Mouse (Mus musculus): Measurements from ENCODE around the gene Tcf25. TPM values are rescaled to one million over a fixed set of nuclear protein-coding genes. Genes with fewer than 3 reads are reported as not detected.
"Not testable (repeated sequence)": the region's sequence is repeated elsewhere in the genome, so short reads cannot be mapped to it uniquely, and the experiment has no call there.

The Tcf25 gene
- polyA plus RNA-seq, 1 experiment from 2014 or later = 380 TPM

DNA sequence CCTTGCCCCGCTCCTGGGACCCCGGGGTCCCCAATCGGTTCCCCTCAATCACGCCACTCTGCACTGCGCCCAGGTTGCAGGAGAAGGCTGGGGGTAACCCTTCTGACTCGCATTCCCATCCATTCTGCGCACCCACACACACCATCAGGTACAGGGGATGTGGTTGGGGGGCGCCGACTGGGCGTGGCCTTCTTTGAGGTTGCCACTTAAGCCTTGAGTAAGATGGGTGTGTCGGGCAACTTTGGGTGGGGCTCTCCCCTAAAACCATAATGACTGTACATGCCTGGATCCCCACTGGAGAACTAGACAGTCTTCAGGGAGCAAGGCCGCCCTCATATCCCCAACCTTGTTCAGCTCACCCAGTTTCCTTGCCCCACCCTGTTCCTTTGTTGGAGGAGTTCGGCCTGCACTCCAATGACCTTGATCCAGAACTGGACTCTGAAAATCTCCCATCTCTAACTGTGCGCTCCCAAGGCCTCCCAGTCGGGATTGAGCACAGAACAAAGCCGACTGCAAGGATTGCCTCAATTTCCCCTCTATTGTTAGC is 38.3 kb downstream of the Tcf25 start:
- H3K4me2 ChIP-seq (replicated peaks) = peak overlapping the region; percentile 92
- H3K27me3 ChIP-seq (ENCODE audit: control insufficient read depth, insufficient read depth, low read length) = no peaks in the 10 kb centered on the region
- peaks cover 35% of the 10 kb centered on the region for H3K4me1 ChIP-seq (replicated peaks; ENCODE audit: control insufficient read depth, insufficient read depth, low read length)
- peak; percentile 46 for DNase-seq (ENCODE audit: low spot score)
- H3K36me3 ChIP-seq (replicated peaks; ENCODE audit: control insufficient read depth, insufficient read depth) = peaks cover 6% of the 10 kb centered on the region; the same call in 1 of the 2 replicates
- 2% methylated on average over 15 of the region's 16 CpGs for WGBS
- peak; percentile 26 for ATAC-seq (ENCODE audit: low FRiP score)
- peak overlapping the region; percentile 99 for H3K27ac ChIP-seq
- no peaks in the 10 kb centered on the region for H3K9me3 ChIP-seq (ENCODE audit: control insufficient read depth, low read length)
- H3K4me3 ChIP-seq (replicated peaks; ENCODE audit: low read length) = peak overlapping the region; percentile 75
- peak overlapping the region; percentile 99 for H3K9ac ChIP-seq

DNA sequence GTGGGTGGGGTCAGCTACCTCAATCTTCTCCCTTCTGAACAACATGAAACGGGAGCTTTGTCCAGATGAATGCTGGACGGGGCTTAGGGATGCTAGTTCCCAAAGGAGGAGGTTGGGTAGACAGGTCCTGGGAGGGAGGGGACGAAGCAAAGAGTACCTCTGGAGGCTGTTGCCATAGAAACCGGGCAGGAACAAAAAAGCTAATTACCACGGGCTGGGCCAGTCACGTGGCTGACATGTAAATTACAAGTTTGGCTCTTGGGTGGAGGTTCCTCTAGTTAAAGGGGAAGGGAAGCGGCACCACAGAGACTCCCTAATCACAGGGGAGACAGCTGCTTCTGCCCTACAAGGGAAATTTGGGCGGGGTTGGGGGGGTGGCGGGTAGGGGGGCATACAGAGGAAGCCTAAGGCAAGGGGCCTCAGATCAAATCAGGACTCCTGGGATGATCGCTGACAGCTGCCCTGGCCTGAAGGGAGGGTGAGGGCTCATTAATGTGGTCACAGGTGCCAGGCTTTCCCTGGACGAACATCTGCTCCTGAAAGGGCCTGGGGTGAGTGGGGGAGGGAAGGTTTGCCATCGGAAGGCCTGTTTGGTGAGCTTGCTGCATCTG is 39.1 kb downstream of the Tcf25 start:
- Histone ChIP-seq H3K4me3 (replicated peaks; ENCODE audit: low read length) (peak overlapping the region; percentile 75), H3K9me3 (ENCODE audit: control insufficient read depth, low read length) (no peaks in the 10 kb centered on the region), H3K27me3 (ENCODE audit: control insufficient read depth, insufficient read depth, low read length) (no peaks in the 10 kb centered on the region), H3K36me3 (replicated peaks; ENCODE audit: control insufficient read depth, insufficient read depth) (peaks cover 14% of the 10 kb centered on the region), H3K27ac (peak overlapping the region; percentile 99), H3K4me1 (replicated peaks; ENCODE audit: control insufficient read depth, insufficient read depth, low read length) (peaks cover 42% of the 10 kb centered on the region), H3K9ac (peak overlapping the region; percentile 99), H3K4me2 (replicated peaks) (peak overlapping the region; percentile 92)
- DNase-seq (ENCODE audit: low spot score) (peak; percentile 75), ATAC-seq (ENCODE audit: low FRiP score) (peak; percentile 4; the same call in 1 of the 2 replicates)
- under 1% methylated on average over 12 of the region's 12 CpGs for WGBS

DNA sequence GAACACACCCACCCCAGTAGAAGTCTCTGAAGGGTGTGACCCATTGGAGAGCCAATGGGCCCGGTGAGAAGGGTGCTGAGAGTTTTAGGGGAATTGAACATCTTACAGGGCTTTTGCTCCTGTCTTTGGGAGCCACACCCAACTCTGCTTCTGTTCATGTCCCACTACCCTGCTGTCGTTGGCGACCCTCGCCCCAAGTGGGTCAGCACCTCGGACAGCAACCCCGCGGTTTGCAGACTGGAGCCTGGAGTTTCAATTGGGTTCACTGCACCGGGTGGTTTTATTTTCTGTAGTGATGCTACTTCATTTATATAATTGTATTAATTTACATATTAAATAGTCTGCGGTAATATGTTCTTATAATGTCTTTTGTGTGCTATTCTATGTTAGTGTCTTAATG is 40.7 kb downstream of the Tcf25 start:
- Histone ChIP-seq H3K4me2 (replicated peaks) (peak overlapping the region; percentile 92), H3K4me1 (replicated peaks; ENCODE audit: control insufficient read depth, insufficient read depth, low read length) (peaks cover 39% of the 10 kb centered on the region), H3K36me3 (replicated peaks; ENCODE audit: control insufficient read depth, insufficient read depth) (peaks cover 30% of the 10 kb centered on the region), H3K4me3 (replicated peaks; ENCODE audit: low read length) (peak overlapping the region; percentile 75), H3K27me3 (ENCODE audit: control insufficient read depth, insufficient read depth, low read length) (no peaks in the 10 kb centered on the region), H3K9me3 (ENCODE audit: control insufficient read depth, low read length) (no peaks in the 10 kb centered on the region), H3K27ac (peak overlapping the region; percentile 99), H3K9ac (peak overlapping the region; percentile 99)
- 11% methylated on average over 9 of the region's 9 CpGs for WGBS
- DNase-seq (ENCODE audit: low spot score) (no peak), ATAC-seq (ENCODE audit: low FRiP score) (no peak)

DNA sequence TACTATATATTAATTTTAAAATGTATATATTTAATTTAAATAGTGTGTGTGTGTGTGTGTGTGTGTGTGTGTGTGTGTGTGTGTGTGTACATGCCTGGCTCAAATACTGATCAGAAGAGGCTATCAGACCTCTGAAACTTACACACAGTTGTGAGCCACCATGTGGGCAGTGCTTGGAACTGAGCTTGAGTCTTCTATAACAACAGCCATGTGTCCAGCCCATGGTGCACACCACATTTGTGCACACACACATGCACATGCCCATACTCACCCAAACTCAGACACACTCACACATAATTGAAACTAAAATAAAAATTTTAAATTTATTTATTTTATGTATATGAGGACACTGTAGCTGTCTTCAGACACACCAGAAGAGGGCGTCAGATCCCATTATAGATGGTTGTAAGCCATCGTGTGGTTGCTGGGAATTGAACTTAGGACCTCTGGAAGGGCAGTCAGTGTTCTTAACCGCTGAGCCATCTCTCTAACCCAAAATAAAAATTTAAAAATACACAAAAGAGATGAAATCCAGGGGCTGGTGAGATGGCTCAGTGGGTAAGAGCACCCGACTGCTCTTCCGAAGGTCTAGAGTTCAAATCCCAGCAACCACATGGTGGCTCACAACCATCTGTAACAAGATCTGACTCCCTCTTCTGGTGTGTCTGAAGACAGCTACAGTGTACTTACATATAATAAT is 41.6 kb downstream of the Tcf25 start:
- not testable (repeated sequence) for H3K9me3 ChIP-seq (ENCODE audit: control insufficient read depth, low read length); ATAC-seq (ENCODE audit: low FRiP score); DNase-seq (ENCODE audit: low spot score); H3K27me3 ChIP-seq (ENCODE audit: control insufficient read depth, insufficient read depth, low read length); H3K27ac ChIP-seq
- 79% methylated on average over 5 of the region's 5 CpGs for WGBS
- H3K4me1 ChIP-seq (replicated peaks; ENCODE audit: control insufficient read depth, insufficient read depth, low read length) = peaks cover 30% of the 10 kb centered on the region
- H3K9ac ChIP-seq = peak overlapping the region; percentile 99; the same call in 1 of the 2 replicates
- H3K4me3 ChIP-seq (replicated peaks; ENCODE audit: low read length) = peak overlapping the region; percentile 75
- peak overlapping the region; percentile 92 for H3K4me2 ChIP-seq (replicated peaks)
- peaks cover 39% of the 10 kb centered on the region for H3K36me3 ChIP-seq (replicated peaks; ENCODE audit: control insufficient read depth, insufficient read depth)

DNA sequence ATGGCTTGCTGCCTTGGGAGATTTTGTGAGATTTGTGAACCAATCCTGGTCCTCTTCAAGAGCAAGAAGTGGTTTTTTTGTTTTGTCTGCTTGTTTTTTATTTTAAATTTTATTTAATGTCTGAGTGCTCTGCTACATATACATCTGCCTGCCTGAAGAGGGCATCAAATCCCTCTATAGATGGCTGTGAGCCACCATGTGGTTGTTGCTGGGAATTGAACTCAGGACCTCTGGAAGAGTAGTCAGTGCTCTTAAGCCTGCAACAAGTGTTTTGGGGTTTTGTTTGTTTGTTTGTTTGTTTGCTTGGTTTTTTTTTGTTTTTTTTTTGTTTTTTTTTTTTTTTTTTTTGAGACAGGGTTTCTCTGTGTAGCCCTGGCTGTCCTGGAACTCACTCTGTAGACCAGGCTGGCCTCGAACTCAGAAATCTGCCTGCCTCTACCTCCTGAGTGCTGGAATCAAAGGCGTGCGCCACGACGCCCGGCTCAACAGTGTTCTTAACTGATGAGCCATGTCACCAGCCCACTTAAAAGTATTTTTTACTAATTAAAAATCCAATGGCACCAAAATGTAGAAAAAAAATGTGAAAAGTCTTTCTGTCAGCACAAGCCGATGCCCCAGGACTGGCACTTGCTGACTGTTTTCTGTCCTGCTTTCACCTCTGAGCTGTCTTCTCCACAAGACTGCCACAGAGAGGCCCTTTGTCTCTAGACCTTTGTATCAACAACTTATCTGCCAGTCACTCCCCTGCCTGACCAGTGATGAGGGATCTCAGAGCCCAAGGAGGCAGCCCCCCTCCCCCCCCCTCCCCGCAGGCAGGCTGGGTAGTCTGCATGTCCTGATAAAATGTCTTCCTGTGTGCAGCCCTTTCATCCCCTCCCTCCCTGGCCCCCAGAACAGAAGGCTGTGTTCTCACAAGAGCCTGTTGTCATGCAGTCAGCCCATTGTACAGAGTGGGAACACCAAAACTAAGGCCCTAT is 42.7 kb downstream of the Tcf25 start:
- Histone ChIP-seq H3K4me1 (replicated peaks; ENCODE audit: control insufficient read depth, insufficient read depth, low read length) (peaks cover 29% of the 10 kb centered on the region), H3K27me3 (ENCODE audit: control insufficient read depth, insufficient read depth, low read length) (no peaks in the 10 kb centered on the region), H3K9me3 (ENCODE audit: control insufficient read depth, low read length) (no peaks in the 10 kb centered on the region), H3K9ac (no peak overlapping the region; the same call in 1 of the 2 replicates), H3K36me3 (replicated peaks; ENCODE audit: control insufficient read depth, insufficient read depth) (peaks cover 50% of the 10 kb centered on the region), H3K4me2 (replicated peaks) (peak overlapping the region; percentile 92), H3K27ac (no peak overlapping the region), H3K4me3 (replicated peaks; ENCODE audit: low read length) (peak overlapping the region; percentile 75; the same call in 1 of the 2 replicates)
- 80% methylated on average over 8 of the region's 8 CpGs for WGBS
- peak; percentile 36 for DNase-seq (ENCODE audit: low spot score)
- no peak for ATAC-seq (ENCODE audit: low FRiP score)

DNA sequence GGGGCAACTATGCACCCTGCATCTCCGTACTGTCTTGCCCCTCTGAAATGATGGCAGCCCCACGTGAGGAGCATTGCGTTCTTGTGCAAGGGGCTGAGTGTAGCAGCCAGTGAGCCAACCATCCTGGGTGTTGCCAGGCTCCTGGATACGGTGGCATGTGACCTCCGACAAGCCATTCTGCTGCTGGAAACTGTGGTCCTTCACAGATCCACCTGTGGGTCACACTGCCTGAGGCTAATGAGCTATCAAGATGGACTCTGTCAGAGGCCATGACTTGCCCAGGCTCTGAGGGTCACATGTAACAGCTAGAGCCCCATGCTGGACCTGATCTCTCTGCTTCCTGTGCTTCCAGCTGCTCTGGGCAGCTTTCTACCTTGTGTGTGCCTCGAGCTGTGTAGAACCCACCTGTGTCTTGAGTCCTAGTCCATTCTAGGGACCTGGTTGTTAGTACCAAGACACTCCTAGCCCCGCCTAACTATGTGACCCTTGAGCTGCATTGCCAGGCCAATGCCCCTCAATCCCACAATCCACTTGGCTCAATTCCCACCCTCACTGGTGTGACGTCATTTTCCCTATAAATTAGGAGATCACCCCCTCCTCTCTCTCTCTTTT is 43.5 kb downstream of the Tcf25 start:
- Histone ChIP-seq H3K4me3 (replicated peaks; ENCODE audit: low read length) (peak overlapping the region; percentile 8; the same call in 1 of the 2 replicates), H3K9me3 (ENCODE audit: control insufficient read depth, low read length) (no peaks in the 10 kb centered on the region), H3K27ac (no peak overlapping the region), H3K36me3 (replicated peaks; ENCODE audit: control insufficient read depth, insufficient read depth) (peaks cover 58% of the 10 kb centered on the region), H3K4me2 (replicated peaks) (peak overlapping the region; percentile 92), H3K4me1 (replicated peaks; ENCODE audit: control insufficient read depth, insufficient read depth, low read length) (peaks cover 29% of the 10 kb centered on the region), H3K9ac (no peak overlapping the region; the same call in 1 of the 2 replicates), H3K27me3 (ENCODE audit: control insufficient read depth, insufficient read depth, low read length) (no peaks in the 10 kb centered on the region)
- no peak for ATAC-seq (ENCODE audit: low FRiP score)
- 78% methylated on average over 8 of the region's 8 CpGs for WGBS
- no peak for DNase-seq (ENCODE audit: low spot score)

DNA sequence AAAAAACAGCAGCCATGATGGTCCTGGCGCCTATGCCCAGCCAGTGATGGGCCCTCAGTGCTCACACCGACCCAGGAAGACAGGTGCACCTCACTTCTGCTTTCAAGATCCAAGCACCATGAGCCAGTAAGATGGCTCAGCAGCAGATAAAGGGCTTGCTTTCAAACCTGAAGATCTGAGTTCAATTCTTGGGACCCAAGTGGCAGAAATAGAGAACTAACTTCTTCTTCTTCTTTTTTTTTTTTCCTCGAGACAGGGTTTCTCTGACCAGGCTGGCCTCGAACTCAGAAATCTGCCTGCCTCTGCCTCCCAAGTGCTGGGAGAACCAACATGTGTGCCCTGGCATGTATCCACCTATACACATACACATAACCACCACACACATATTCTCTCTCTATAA is 46.2 kb downstream of the Tcf25 start:
- ATAC-seq (ENCODE audit: low FRiP score) = no peak
- WGBS = 96% methylated on average over 4 of the region's 4 CpGs
- H3K36me3 ChIP-seq (replicated peaks; ENCODE audit: control insufficient read depth, insufficient read depth) = peaks cover 72% of the 10 kb centered on the region
- H3K4me2 ChIP-seq (replicated peaks) = no peak overlapping the region
- H3K27ac ChIP-seq = no peak overlapping the region
- H3K9ac ChIP-seq = no peak overlapping the region
- no peak for DNase-seq (ENCODE audit: low spot score)
- H3K4me1 ChIP-seq (replicated peaks; ENCODE audit: control insufficient read depth, insufficient read depth, low read length) = peaks cover 20% of the 10 kb centered on the region
- no peaks in the 10 kb centered on the region for H3K27me3 ChIP-seq (ENCODE audit: control insufficient read depth, insufficient read depth, low read length)
- H3K9me3 ChIP-seq (ENCODE audit: control insufficient read depth, low read length) = no peaks in the 10 kb centered on the region
- H3K4me3 ChIP-seq (replicated peaks; ENCODE audit: low read length) = no peak overlapping the region

DNA sequence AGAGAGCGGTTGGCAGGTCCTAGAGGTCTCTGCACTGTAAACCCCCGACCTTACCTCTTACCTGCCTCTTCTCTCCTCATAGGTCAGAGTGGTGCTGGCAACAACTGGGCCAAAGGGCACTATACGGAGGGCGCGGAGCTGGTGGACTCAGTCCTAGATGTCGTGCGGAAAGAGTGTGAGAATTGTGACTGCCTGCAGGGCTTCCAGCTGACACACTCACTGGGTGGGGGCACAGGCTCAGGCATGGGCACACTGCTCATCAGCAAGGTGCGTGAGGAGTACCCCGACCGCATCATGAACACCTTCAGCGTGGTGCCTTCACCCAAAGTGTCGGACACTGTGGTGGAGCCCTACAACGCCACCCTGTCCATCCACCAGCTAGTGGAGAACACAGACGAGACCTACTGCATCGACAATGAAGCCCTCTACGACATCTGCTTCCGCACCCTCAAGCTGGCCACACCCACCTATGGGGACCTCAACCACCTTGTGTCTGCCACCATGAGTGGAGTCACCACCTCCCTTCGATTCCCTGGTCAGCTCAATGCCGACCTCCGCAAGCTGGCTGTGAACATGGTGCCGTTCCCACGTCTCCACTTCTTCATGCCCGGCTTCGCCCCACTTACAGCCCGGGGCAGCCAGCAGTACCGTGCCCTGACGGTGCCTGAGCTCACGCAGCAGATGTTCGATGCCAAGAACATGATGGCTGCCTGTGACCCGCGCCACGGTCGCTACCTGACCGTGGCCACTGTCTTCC is 47.1 kb downstream of the Tcf25 start:
- no peak for ATAC-seq (ENCODE audit: low FRiP score)
- H3K9ac ChIP-seq = no peak overlapping the region
- H3K9me3 ChIP-seq (ENCODE audit: control insufficient read depth, low read length) = no peaks in the 10 kb centered on the region
- H3K36me3 ChIP-seq (replicated peaks; ENCODE audit: control insufficient read depth, insufficient read depth) = peaks cover 72% of the 10 kb centered on the region
- H3K27me3 ChIP-seq (ENCODE audit: control insufficient read depth, insufficient read depth, low read length) = no peaks in the 10 kb centered on the region
- DNase-seq (ENCODE audit: low spot score) = no peak
- H3K27ac ChIP-seq = no peak overlapping the region
- H3K4me3 ChIP-seq (replicated peaks; ENCODE audit: low read length) = no peak overlapping the region
- peaks cover 18% of the 10 kb centered on the region for H3K4me1 ChIP-seq (replicated peaks; ENCODE audit: control insufficient read depth, insufficient read depth, low read length)
- H3K4me2 ChIP-seq (replicated peaks) = no peak overlapping the region
- 95% methylated on average over 34 of the region's 34 CpGs for WGBS
